Mouse (Mus musculus): Measurements from ENCODE around the gene Nr1h2. TPM values are rescaled to one million over a fixed set of nuclear protein-coding genes. Genes with fewer than 3 reads are reported as not detected.
A peak's percentile ranks its signal among the peaks of the same experiment; 100 is the strongest.

Nr1h2 gene
- total RNA-seq, 2 experiments from 2014 or later: 38.3 to 45.3 TPM

DNA sequence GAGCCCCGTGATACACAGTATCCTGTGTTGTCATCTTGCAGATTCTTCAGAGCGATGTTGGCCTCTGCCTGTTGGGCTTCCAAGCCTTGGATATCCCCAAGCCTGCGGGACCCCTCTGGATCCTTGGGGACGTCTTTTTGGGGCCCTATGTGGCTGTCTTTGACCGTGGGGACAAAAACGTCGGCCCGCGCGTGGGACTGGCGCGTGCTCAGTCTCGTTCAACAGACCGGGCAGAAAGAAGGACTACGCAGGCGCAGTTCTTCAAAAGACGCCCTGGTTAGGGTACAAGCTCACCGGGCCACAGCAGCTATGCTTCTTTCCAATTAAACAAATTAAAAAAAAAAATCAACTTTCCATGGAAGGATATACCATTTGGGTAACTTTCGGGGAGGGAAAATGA is 32.8 kb upstream of the Nr1h2 start:
- no peak for DNase-seq (ENCODE audit: low spot score in 2 of 2)

DNA sequence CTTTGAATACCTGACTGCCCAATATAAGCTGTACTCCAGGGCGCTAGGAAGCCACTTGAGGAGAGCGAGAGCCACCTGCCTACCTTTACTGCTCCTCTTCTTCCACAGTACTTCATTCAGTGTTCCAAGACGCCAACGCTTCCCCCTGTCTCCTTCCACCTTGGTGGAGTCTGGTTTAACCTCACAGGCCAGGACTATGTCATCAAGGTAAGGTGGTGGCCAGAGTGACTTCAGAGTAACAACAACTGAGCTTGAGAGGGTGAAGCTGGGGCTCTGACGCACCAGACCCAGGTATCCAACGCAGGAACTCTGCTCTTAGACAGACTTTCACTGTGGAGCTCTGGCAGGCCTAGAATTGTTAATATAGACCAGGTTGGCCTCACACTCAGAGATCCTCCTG is 31.9 kb upstream of the Nr1h2 start:
- no peak for DNase-seq (ENCODE audit: low spot score in 2 of 2)

DNA sequence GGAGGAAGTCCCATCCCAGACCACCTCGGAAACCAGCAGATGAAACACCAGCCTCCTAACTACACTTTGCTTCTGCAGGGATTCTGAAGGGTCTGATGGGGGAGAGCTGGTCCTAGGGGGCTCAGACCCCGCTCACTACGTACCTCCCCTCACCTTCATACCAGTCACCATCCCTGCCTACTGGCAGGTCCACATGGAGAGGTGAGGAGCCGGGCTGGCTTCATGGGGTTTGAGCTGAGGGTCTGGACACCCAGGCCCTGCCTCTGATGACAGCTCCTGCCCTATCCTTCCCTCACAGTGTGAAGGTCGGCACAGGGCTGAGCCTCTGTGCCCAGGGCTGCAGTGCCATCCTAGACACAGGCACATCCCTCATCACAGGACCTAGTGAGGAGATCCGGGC is 31.2 kb upstream of the Nr1h2 start:
- DNase-seq (ENCODE audit: low spot score in 2 of 2): no peak

DNA sequence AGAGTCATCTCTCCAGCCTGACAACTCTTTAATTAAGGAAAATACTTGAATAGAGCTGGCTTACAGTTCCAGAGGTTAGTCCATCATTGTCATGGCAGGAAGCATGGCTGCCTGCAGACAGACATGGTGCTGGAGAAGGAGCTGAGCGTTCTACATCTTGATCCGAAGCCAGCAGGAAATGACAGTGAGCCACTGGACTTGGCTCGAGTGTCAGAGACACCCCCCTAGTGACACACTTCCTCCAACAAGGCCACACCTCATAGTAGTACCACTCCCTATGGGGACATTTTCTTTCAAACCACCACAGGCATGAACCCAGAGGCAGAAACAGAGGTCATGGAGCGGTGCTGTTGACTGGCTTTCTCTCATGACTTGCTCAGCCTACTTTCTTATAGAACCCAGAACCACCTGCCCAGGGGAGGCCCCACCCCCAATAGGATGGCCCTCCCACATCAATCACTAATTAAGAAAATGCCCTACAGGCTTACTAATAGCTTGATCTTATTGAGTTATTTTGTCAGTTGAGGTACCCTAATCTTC is 30.6 kb upstream of the Nr1h2 start:
- no peak for DNase-seq (ENCODE audit: low spot score in 2 of 2)

DNA sequence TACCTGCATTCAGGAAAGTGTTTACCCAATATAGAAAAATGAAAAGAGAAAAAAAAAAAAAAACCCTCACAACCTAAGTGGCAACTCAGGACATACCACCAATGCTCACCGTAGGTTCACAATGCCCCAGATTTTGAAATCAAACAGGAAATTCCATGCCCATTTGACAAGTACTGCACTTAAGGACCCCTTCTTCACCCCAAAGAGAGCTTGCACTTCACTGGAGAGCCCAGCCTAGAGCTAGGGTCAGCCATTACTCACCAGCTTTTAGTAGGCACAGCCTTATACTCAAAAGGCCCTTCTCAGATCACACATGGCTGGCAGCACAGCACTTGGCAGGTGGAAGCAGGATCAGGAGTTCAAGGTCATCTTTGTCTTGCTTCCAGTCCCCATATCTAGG is 29.4 kb upstream of the Nr1h2 start:
- DNase-seq (ENCODE audit: low spot score in 2 of 2): no peak

DNA sequence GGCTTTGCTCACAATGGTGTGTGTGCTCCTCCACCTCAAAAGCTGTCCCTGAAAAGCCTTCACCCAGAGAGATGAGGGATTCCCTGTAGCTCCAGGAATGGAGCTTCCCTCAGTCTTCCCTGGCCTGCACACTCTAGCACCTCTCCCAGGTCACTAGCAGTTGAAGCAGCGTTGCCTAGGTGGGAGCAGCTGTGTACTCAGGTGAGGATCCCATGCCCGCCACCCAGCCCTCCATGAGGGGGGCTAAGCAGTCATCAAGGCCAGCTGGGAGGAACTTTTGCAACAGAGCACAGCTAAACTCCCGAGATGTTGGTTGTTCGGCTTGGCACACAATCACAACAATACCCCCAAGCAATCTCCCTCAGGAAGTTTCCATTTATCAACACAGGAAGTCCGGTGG is 29.0 kb upstream of the Nr1h2 start:
- no peak for DNase-seq (ENCODE audit: low spot score in 2 of 2)

DNA sequence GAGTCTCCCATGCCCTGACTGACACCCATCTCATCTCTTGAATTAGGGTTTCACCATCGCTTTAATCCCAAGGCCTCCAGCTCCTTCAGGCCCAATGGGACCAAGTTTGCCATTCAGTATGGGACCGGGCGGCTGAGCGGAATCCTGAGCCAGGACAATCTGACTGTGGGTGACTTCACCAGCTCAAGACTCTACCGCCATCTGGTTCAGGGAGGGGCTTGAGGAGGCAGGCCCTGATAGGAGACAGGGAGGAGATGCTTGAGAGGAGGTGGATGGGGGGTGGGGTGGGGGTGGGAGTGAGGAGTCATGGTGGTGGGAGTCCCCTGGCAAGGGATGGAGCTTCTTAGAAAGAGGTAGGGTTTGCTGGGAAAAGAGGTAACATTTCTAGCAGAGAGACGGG is 27.9 kb upstream of the Nr1h2 start:
- DNase-seq (ENCODE audit: low spot score in 2 of 2): no peak

DNA sequence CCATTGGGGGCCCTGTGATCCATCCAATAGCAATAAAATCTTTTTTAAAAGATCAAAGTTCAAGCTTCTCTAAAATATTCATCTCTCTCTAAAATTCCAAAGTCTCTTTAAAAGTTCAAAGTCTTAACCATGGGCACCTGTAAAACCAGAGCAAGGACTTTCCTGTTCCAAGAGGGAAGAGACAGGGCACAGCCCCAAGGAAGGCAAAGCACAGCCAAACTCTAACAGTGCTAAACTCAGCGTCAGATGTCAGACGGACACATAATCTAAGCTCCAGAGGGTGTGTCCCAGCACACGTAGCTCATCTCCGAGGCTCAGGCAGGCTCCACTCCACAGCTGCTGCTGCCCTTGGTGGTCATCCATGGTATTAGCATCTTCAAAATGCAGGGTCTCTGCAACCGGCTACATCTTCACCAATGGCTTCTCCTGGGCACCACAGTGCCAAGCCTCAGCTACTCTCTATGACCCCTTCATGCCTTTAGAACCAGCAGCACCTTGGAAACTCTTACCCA is 22.6 kb upstream of the Nr1h2 start:
- no peak for DNase-seq (ENCODE audit: low spot score in 2 of 2)

DNA sequence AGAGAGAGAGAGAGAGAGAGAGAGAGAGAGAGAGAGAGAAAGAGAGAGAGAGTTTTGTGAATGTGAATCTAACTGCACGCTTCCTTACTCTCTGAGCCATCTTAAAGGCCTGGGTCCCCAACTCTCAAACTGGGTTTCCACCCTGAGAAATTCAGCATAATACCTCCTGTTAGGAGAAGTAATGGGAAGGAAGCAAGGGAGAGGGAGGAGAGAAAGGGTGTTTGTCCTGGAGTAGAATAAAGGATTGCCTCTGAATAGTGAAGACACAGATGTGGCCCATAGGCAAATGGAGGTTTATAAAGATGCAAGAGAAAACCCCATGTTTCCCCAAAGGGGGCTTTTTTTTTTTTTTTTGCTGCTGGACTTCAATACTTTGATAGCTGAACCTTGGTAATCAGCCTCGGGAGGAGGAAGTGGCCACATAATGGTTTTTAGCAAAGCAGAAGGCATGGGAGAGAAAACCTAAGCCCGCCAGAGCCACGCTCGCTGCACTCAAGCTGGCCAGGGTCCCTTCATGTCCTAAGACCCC is 19.3 kb upstream of the Nr1h2 start:
- DNase-seq (ENCODE audit: low spot score in 2 of 2): no peak

DNA sequence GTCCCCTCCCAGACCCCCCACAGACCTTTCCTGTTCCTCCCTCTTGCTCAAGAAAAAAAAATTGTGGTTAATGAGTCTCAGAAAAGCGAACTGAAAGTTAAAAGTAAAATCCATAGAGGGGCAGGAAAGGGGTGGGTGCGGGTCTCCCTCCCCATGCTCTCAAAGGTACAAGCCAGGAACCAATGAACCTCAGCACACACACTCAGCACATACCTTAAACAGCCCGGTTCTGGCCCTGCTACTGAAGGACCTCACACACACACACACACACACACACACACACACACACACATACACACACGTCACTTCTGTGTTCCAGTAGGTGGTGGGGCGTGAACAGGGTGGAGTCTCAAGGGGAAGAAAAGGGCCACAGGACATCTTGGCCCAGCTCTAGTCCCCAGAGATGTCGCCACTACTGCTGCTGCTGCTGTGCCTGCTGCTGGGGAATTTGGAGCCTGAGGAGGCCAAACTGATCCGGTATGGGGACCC is 18.5 kb upstream of the Nr1h2 start, which contains the start of gene Napsa:
TSS of gene Napsa (plus strand) at position 168 of the 489 bp plus-strand sequence.
- no peak for DNase-seq (ENCODE audit: low spot score in 2 of 2)

DNA sequence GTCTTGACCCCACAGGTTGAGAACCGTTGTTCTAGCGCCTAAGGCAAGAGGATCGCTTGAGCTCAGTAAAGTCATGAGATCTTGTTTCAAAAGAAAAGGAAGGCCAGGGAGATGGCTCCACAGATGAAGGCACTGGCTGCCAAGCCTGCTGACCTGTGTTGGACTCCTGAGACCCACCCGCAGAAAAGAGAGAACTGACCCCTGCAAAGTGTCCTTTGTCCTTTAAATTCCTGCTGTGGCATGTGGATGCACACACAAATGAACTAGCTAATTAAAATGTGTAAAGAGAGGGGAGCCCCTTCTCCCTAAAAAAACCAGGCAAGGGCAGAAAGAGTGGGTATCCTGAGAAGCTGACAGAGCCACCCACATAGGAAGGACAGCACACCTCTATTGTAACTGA is 18.1 kb upstream of the Nr1h2 start:
- DNase-seq (ENCODE audit: low spot score in 2 of 2): no peak

DNA sequence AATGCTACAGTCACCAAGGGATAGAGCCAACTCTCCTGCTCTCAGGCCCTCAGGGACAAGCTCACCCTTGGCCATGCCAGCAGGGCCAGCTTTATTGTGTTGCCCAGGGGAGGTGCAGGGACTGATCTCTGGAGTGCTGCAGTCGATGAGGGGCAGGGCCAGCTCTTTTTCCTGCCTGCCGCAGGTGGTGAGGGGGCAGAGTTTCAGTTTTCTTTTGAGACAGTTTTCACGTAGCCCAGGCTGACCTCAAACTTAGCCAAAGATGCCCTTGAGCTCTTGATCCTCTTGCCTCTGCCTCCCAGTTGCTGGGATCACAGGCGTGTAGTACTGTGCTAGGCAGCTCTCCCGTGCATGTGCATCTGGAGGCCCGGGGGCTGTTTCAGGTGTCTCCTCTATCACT is 17.2 kb upstream of the Nr1h2 start:
- no peak for DNase-seq (ENCODE audit: low spot score in 2 of 2)

DNA sequence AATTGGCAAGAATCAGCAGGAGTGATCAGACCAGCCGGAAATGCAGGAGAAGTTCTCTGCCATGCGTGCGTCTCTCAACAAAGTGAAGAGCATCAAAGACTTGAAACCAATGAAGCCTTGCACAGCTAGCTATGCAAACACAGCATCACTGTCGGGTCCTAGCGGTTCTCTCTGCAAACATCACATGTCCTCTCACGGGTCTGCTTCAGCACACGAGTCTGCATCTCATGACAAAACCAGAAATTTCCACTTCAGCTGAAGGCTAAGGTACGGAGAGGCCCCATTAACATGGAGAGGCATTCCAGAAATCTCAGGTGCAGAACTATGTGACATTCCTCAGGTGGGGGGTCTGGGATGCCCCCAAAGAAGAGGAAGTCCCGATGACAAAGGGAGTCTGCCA is 15.1 kb upstream of the Nr1h2 start:
- DNase-seq (ENCODE audit: low spot score in 2 of 2): no peak

DNA sequence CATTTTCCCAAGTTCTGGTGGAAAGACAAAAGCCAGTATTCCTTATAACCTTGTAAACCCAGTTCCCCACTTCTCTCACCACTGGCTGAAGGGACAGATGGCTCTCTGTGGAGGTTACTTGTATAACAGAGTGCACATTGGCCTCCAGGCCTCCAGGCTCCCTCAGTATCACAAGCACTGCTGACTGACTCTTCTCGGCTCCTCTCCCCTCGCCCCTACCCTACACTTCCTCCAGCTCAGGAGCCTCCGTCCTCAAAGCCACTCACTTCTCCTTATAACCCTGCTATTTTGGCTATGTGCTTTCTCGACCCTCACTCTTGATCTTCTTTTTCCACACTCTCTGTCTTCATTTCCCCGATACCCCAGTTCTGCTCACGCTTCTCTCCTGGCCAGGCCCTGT is 11.7 kb upstream of the Nr1h2 start:
- DNase-seq (ENCODE audit: low spot score in 2 of 2): no peak

DNA sequence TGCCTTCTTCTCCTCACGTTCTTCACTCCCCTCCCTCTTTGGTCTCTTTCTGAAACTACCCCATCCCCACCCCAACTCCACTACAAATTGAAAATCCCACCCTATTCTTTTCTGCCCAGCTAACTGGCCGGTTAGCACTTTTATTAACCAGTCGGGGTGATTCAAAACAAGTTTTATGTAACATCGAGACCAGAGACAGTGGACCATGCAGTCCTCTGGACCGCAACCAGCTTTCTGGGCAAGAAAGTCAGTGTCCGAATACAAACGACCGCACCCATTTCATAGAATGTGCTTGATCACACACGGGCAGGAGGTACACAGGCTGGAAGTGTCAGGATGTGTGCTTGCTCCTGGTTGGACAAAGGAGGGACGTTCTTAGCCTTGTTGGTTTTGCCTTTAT is 10.7 kb upstream of the Nr1h2 start:
- no peak for DNase-seq (ENCODE audit: low spot score in 2 of 2)

DNA sequence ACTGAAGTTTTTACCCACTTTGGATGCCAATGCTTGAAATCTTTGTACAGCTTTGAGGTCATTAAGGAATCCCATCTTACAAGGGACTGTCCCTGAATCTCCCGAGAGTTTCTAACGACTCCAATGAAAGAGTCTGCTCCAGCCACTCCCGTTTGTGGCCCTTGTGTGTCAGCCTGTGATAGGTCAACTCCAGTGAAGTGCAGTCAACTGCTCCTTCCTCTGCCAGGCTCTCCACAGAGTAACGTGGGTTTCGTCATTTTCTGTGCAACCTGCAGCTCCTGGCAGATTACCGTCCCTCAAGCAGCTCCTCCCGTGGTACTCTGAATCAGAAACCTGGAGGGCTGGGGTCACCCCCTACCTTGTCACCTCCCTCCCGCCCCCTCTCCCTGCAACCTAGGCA is 9.5 kb upstream of the Nr1h2 start:
- DNase-seq (ENCODE audit: low spot score in 2 of 2): no peak

DNA sequence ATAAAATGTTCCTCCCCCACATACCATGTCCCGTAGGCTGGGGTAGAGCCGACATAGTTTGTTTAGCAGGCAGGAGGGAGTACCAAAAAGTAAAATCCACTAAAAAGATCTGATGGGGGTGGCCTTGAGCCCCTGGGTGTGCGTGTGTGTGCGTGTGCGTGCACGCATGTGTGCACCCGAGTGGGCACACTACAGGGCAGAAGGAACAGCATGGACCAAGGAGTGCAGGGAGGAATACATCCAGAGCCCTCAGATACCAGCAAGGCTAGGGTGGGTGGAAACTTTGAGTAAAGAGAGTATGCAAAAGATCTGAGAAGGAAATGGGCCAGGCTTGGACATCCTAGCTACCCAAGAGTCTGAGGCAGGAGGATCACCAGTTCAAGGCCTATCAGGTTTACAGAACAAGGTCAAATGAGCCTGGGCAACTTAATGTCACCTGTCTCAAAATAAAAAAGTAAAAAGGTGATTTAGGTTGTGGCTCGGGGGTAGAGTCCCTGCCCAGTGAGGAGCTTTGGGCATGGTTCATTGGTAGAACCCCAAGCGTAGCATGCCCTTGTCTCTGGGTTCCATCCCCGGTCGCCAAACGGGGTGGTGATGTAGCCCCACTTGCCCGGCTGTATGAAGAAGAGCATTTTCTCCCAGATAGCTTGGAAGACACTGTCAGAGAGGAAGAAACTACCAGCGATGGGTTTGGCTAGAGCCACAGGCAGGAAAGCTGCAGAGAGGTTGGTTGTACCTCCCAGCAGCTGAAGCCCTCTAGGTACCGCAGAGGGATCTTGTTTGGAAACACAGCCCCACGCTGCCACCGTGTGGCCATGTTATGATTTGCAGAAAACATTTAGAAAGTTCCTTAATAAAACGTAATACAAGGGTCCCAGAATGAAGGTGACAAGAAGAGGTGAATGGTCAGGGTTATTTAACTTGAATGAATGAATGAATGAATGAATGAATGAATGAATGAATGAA is 7.0 kb upstream of the Nr1h2 start:
- DNase-seq (ENCODE audit: low spot score in 2 of 2): peak; percentile 62 to 66

DNA sequence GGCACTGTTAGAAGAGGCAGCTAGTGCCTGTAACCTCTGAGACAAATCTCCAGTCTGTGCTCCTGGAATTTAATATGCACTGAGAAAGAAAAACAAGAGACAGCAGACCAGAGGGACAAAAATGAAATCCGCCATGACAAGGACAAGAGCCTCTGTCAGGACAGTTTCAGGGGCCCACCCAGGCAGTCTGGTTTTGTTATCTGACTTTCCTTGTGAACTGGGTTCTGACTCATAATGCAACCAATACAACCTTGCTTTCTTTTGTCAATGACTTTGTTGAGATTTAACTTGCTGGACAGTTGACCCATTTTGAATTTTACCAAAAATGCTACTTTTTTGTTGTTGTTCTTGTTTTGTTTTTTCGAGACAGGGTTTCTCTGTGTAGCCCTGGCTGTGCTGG is 3.9 kb upstream of the Nr1h2 start:
- no peak for DNase-seq (ENCODE audit: low spot score in 2 of 2)

DNA sequence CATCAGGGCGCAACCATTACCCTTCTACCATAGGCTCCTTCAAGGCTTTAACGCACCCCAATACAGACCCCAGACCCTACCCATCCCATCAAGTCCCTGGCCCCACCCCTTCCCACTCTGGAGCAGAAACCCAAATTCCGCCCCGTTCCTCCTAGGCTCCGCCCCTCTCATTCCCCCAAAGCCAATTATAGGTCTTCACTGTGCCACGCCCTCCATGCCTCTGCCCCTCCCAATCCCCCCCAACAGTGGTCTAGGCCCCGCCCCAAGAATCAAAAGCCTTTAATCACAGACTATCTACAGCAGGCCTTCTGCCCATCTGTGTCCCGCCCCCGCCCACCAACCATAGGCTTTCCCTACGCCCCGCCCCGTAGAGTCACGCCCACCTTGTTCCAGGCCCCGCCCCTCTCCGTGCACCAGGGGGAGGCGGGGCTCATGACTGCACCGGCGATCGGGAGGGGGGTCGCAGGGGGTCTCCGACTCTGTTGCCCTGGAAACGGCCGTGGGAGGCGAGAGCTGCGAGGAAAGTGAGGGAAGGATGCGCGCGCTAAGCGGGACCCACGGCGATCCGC is 471 bp downstream of the Nr1h2 start:
- DNase-seq (ENCODE audit: low spot score in 2 of 2): peak; percentile 70 to 88

DNA sequence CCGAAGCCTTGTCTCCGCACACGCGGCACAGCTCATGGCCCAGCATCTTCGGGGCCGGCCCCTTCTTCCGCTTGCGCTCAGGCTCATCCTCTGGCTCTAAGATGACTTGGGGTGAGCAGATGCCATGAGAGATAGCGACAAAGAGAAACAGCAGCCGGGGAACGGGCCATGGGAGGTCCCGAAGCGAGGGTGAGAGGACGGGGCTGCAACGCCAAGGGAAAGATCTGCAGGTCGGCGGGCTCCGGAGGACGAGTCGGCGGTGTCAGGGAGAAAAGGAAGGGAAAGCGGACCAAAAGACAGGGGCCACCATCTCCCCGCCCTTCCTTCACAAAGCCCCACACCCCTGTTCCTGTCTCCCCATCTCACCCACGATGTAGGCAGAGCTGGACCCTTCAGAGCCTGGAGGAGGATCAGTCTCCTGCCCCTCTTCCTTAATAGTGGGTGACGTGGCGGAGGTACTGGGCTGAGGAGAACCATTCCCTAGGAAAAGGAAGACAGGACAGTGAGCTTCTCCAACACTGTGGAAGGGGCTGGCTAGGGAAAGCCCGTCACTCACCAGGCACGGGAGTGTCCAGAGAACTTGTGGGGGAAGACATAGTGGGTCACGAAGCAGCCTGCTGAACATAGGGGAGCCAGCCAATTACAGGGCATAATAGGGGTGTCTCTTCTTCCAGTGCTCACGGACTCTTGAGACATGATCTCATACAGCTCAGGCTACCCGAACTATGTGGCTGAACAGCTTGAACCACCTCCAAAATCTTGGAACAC is 1.4 kb downstream of the Nr1h2 start:
- DNase-seq (ENCODE audit: low spot score in 2 of 2): no peak

DNA sequence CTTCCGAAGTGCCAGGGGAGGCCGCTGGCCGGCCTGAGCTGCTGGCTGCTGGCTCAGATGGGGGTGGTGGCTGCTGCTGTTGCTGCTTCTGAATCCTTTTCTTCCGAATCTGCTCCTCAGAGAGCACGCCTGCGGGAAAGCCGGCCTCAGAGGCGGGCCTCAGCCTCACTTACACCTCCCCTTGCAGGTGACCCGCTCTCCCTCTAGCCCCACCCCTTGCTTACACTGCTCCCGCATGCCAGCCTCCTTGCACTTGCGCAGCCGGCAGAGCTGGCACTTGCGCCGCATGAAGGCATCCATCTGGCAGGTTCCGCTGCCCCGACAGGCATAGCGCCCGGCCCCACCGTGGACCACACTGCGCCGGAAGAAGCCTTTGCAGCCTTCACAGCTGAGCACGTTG is 2.0 kb downstream of the Nr1h2 start:
- DNase-seq (ENCODE audit: low spot score in 2 of 2): no peak

Data from gastrocnemius, postnatal 4 days (tissue).